Mouse (Mus musculus) olfactory bulb, adult 2 months (tissue): Measurements from ENCODE around the gene Esf1.

Source experiments
- CTCF ChIP-seq: fragments of 200-500 bp; IDR thresholded peaks from 2 replicates; pipeline ENCODE4 v1.5.1; 2012; ENCODE audit warnings: low read depth, mild to moderate bottlenecking, low read length, moderate library complexity; ENCODE audit not compliant: insufficient read depth
- POLR2A ChIP-seq: fragments of 200-500 bp; IDR thresholded peaks from 2 replicates; pipeline ENCODE4 v1.6.1; 2012; ENCODE audit warnings: mild to moderate bottlenecking, low read depth, low read length, moderate library complexity; ENCODE audit not compliant: insufficient read depth

- TF ChIP-seq CTCF (no peak), POLR2A (no peak)
Observed at GRCm38 (mm10) chr2:140202573-140202972, 32.2 kb upstream of the Esf1 start.
